Mouse (Mus musculus) MN1 (cell line): ENCODE results near the gene Clcc1.
"Not testable (repeated sequence)": the region's sequence is repeated elsewhere in the genome, so short reads cannot be mapped to it uniquely, and the experiment has no call there.

ENCODE experiments used
- DNase-seq: peaks from one replicate; pipeline ENCODE4 v3.0.0-alpha.2; 2016; ENCODE audit warnings: low spot score

The Clcc1 gene

DNA sequence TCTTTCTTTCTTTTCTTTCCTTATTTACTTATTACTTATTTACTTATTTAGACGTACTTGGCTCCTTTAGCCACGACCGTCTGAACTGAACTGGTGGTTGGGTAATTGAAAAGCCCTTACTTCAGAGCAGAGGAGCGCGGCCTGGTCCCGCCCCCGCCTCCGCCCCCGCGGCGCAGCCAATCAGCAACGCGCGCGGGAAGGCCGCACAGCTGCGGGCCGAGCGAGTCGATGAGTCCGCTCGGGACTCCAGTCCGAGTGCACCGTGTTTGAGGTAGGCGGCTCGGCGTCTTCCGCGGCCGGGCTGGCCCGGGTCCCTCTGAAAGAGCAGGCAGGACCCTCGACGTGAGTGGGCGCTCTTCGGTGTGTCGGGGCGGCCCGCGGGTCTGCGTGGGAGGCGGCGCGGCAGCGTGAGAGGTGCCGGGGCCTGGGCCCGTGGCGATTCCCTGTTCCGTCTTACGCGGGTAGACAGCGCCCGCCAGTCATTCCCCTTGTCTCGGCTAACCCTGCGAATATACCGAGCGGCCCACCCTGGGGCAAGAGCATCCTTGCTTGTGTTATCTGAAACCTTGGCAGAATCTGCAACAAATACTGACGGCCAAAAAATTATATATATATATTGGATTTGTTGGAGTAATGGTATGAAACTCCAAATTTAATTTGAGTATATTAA, at the start of gene Clcc1:
TSS of gene Clcc1 (plus strand) at position 204 of the 670 bp plus-strand sequence.
- DNase-seq: peak; percentile 93

DNA sequence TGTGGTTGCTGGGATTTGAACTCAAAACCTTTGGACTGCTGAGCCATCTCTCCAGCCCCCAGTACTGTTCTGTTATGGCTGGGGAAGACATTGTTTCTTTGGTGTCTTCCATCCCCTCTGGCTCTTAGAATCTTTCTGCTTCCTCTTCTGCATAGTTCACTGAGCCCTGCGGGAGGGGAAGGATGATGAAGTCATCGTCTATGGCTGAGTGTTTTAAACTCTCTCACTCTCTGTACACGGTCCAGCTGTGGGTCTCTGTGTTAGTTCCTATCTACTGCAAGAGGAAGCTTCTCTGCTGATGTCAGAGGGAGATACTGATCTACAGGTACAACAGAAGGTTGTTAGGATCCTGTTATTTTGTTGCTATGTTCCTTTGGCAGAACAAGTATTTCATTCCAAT, 44.8 kb upstream of the Clcc1 start:
- no peak for DNase-seq

DNA sequence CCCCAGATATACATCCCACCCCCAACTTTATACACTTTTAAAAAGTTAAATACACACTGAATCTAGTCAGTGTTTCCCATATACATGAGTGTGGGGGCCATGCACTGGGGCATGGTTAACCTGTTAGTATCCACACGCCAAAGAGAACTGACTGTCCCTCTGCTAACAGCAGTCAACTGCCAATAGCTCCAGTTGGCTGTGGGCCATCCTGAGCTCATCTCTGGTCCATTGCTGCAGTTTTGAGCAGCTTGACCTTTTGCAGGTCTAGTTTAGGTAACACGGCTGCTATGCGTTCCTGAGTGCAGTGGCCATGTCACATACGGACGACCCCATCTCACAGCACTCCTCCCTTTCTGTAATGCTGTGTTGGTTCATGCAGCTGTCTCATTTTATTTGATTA, 19.0 kb upstream of the Clcc1 start:
- DNase-seq: no peak

DNA sequence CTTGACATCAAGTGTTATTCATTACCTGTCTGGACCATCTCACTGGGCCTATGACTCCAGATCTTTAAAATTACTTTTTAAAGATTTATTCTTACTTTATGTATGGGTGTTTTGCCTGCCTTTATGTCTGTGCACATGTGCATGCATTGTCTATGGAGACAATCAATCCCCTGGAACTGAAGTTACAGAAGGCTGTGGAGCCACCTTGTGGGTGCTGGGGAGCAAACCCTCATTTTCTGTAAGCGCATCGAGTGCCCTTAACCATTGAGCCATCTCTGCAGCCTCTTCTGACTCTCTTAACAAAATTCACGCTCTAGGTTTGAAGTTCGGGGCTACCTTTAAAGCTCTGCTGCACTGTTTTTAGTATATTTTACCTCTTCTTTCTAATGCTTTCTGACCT, 14.3 kb upstream of the Clcc1 start:
- DNase-seq: peak; percentile 23

DNA sequence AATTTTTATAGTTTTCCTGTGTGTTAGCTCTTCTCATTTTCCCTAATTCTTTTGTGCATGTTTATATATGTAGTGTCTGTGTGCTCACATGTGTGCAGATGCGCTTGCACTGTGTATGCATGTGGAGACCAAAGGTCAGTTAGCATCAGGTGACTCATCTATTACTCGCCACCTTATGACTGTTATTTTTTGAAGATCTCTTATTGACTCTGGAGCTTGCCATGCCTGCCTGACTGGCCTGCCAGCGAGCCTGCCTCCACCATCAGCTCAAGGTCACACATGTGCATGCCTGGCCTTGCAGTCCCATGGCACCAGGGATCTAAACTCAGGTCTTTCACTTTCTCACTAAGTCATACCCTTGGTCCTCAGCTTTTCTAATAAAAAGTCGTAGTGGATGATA, 12.7 kb upstream of the Clcc1 start:
- no peak for DNase-seq

DNA sequence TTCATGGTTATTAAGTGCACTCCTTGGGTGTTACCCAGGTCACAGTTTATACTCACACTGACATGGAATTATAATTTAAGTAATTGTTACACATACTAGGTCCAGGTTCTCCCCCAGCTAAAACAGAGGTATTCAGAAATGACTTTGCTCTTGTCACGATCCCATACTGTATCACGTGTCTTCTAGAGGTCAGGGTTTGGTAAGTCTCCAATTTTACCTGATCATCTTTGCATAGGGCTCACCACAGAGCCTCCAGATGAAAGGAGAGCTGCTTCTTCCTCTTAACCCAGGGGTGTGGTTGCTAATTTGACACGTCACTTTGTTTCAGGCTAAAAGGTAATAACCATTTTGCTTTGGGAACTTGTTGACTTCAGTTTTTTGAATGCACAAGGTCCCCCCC, 8.9 kb upstream of the Clcc1 start:
- DNase-seq: no peak

DNA sequence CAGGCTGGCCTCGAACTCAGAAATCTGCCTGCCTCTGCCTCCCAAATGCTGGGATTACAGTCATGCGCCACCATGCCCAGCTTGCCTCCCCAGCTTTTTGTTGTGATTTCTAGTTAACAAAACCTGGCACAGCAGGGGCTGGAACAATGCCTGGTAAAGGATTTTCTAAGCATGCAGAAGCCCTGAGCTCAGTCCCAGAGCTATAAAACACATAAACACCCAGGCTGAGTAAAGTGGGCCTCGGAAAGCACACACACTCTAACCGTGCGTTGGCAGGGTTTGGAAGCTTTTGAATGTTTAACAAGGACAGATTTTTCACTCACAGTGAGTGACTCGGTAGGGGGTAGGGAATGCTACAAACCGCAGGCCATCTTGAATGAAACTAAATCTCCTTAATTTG, 7.7 kb upstream of the Clcc1 start:
- DNase-seq: no peak

DNA sequence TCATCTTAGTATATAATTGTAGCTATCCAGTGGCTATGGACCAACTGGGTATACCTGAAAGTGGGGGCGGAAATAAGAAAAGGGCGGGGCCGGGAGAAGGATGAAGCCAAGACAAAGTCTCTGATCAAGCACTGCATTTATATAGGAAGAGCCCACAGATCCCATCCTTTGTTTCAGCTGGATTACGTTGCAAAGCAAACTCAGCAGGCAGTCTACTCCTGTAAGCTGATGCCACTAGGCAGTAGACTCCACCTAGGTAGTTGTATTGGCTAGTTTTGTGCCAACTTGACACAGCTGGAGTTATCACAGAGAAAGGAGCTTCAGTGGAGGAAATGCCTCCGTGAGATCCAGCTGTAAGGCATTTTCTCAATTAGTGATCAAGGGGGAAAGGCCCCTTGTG, 6.0 kb upstream of the Clcc1 start:
- DNase-seq: not testable (repeated sequence)

DNA sequence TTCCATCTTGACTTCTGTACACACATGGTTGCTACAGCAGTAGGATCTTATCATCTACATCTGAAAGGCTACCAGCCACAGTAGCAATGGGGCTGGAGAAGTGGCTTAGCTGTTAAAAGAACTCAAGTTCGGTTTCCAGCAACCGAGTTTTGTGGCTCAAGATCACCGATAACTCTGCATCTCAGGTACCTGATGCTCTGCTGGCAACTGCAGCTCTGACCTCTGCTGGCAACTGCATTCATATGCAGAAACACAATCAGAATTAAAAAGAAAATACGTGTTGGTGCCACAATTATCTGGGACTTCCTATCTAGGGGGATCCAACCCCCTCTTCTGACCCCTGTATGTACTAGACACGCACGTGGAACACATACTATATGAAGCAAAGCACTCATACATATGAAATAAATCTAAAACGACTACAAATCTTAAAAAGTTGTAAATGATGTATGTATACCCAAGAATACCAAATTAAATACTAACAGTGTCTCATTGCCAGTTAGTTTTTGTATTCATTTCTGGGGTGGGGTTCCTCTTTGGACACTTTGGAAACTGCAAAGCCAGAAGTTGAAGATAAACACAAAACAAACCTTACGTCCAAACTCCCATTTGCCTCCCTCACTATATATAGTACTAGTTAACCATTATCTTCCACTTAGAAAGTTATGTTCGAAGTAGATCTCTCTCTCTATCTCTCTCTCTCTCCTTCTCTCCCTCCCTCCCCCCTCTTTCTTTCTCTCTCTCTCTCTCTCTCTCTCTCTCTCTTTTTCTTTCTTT, 659 bp upstream of the Clcc1 start:
- peak; percentile 13 for DNase-seq

DNA sequence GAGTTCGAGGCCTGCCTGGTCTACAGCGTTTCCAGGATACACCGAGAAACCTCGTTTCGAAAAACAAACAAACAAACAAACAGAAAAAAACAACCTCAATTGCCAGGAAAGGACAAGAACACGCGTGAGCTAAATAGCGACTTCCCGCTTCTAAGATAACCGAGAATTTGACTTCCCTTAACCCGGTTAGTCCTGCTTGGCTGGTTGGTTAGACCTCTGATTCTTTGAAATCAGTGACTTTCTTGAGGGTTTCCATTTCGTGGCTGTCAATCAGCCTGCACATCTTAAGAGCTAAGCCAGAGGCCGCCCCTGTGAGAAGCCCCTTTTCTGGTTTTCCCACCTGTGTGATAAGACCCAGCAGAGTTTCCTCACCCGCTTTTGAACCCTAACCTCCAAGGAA, 853 bp downstream of the Clcc1 start:
- peak; percentile 14 for DNase-seq

DNA sequence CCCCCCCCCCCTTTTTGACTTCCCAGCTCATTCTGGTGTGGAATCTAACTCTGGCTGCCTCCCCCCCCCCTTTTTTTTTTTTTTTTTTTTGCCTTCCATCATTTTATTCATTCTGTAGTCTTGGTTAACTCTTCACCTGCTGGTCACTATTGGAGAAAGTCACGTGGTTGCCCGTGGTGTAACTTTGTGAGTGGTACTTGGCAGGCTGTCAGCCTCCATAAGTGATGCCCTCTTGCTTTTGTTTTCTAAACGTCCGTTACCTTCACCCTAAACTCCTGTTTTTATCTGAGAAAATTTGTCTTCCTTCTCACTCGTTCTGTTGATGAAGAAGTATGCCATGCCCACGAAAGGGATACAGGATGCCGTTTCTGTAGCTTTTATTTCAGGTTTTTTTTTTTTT, 1.8 kb downstream of the Clcc1 start:
- DNase-seq: no peak

DNA sequence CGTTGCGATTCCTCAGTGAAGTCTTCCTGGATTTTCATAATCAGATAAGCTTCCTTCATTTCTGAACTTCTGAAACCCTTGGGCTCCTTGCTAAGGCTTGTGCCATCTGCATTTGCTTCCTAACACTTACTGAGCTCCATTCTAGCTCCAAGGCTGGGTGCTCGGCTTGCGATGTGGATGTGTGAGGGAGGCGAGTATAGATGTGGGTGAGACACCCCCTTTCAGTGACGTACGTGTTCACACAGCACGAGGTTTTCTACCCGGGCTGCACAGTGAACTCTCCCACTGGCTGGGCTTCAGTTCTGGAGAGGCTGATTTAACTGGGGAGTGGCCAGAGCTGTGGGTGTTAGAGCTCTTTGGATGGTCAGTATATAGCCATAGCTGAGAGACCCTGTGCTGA, 4.9 kb downstream of the Clcc1 start:
- no peak for DNase-seq

DNA sequence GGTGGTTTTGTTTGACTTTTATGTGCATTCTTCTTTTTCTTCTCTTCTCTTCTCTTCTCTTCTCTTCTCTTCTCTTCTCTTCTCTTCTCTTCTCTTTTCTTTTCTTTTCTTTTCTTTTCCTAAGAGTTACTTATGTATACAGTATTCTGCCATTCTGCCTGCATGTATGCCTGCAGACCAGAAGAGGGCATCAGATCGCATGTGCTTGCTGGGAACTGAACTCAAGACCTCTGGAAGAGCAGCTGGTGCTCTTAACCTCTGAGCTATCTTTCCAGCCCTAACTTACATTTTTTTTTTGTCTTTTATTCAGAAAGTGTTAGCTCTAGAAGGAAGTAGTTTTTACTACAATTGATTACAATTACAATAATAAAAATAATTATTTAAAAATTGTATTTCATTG, 7.2 kb downstream of the Clcc1 start:
- no peak for DNase-seq

DNA sequence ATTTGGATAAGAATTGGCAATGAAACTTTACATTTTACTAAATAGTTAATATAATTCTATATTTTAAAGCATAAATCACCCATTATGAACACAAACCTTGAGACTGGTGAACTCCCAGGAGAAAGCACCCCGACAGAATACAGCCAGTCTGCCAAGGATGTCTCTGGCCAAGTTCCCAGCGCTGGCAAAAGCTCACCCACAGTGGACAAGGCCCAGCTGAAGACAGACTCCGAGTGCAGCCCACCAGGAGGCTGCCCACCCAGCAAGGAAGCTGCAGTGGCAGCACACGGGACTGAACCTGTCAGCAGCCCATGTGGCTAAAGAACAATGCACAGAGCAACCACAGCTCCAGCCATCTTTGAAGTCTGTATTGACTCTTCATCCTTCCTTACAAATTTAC, 22.9 kb downstream of the Clcc1 start:
- no peak for DNase-seq

DNA sequence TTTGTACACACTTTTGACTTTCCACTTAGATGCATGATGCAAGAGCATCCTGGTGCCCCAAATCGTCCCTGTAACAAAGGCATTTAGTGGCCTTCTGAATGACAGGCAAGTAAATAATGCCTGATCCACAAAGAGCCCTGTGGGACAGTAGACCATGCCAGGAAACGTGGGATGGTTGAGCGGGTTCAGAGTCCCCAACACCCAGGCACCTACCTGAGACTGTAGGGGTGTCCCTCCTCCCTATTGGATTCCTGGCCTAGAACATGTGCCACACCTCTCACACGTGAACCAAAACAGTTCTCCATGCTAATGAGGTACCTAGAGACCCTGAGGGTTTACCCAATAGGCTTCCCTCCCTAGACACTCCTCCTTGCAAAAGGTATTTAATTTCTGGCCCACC, 27.3 kb downstream of the Clcc1 start:
- DNase-seq: no peak

DNA sequence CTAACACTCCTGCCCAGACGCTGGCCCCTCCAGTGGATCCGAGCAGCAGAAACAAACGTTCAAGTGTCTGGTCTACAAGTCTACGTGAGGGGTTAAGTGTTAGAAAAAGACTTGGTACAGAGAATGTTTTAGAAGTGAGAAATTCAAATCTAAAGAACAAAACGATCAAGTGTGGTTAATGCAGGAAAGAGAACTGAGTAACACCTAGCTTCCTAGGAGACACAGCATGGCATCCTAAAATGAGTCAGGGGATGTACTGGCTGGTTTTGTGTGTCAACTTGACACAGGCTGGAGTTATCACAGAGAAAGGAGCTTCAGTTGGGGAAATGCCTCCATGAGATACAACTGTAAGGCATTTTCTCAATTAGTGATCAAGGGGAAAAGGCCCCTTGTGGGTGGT, 29.9 kb downstream of the Clcc1 start:
- DNase-seq: not testable (repeated sequence)

DNA sequence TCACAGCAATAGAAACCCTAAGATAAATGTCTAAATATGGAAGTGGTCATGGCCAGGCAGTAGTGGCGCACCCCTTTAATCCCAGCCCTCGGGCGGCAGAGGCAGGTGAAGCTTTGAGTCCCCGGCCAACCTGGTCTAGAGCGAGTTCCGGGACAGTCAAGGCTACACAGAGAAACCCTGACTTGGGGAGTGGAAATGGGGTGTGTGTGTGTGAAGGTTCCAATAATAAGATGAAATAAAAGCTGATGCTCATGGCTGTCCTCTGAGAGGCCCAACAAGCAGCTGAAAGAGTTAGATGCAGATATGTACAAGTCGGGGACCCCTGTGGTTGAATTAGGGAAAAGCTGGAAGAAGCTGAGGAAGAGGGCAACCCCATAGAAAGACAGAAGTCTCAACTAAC, 32.0 kb downstream of the Clcc1 start:
- no peak for DNase-seq

DNA sequence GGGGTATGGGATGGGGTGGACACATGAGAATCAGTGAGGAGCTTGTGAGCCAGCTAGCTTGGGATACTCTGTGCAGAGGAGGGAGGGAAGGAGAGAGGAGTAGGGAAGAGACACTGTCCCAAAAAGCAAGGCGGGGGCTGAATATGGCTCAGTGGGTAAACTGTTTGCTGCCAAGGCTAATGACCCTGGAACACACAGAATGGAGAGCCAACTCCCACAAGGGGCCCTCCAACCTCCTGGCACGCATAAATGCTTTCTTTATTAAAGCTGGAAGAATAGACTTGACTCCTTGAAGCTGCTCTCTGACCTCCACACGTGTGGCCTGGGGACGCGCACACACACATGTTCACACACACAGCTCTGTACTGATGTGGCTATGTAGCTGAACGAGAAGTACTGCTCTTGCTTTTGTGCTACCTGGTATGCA, 35.3 kb downstream of the Clcc1 start:
- no peak for DNase-seq

DNA sequence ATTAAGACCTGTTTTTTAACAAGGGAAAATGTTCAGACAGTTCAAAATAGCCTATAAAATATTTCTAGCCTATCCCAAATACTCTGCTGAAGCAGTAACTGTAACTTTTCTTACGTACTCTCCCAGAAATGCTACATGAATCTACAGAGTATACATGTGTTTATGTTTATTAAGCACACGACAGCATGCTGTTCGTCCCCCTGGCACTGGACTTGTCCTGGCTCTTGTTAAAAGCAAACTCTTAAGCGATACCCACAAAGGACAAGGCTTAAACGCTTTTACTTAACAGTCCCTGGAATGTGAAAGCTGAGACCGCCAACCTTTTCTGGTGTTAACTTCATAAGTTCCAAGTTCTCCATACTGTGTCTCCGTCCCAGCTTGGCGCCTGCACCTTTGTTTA, 35.7 kb downstream of the Clcc1 start:
- no peak for DNase-seq

DNA sequence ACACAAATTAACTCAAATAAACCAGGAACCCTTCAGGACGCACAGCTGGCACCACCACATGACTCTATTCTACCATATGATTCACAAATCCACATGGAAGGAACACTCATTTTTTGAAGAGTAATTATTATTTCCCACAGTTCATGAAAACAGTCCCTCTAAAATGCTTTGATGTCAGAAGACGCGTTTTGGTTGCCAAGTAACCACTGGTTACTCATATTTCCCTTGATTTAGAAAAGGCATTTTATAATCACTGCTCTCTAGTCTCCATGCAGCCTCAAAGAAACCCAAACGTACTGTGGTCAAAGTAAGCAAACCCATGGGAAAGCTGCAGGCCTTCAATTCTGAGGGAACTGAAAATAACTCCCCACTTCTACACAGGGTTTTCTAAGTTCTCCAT, 36.3 kb downstream of the Clcc1 start:
- no peak for DNase-seq

DNA sequence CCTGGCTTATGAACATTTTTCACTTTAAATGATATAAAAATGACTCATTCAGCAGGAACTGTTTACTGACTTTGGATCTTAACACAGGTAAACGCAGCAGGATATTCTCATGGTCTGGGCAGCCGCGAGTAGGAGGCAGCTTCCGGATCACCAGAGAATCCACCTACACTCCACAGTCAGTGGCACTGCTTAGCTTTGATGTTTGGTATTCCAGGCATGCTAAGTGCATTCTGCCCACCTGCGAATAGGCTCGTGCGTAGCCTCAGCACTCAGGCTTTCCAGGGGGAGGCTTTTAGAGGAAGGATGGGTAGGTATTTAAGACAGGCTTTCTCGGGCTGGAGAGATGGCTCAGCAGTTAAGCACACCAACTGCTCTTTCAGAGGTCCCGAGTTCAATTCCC, 40.6 kb downstream of the Clcc1 start:
- DNase-seq: no peak

DNA sequence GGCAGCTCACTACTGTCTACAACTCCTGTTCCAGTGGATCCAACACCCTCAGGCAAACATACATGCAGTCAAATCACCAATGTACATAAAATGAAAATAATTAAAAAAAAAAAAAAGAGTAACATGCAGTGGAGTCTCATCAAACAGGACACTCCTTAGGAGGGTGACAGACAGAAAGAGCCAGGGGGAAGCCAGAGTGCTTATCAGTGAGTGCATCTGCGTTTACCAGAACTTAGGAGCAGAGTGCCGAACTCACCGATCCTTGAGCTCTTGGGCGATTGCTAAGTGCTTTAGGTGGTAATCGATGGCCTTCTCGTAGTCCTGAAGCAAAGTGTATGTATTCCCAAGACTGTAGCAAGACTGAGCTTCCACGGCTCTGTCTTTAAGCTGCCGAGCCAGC, 44.9 kb downstream of the Clcc1 start:
- DNase-seq: no peak

DNA sequence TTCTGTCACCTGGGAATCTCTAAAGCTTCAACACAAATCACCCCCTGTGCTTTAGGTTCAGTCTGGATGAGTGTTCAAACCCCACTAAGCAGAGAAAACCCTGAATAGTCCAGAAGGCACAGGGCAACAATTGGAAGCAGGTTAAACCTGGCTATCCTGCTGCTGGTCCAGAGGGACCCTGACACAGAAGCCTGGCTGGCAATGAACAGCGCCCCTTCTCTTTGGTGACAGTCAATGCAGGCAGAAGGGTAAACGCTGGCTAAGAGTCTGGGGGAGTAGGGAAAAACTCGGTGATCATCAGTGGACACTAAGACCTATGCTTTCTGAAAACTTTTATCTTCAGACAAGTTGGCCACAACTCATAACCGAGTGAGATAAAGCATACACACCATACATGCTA, 46.1 kb downstream of the Clcc1 start:
- DNase-seq: no peak

DNA sequence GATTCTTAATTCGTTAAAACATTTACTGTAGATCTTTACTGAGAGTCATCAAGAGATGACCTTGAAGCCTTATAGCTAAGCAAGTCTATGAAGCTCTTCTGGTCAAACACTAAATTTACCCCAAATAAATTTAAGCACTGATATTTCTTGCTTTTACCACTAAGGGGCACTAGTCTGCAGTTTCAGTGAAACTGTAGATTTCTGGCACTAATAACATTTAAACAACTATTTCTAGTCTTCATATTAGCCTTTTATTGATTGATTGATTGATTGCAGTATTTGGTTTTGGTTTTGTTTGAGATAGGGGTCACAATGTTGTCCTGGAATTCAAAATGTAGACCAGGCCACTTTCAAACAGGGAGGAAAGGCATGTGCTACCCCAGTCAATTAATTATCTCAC, 47.5 kb downstream of the Clcc1 start:
- peak; percentile 56 for DNase-seq
